Mouse (Mus musculus) urinary bladder, postnatal 10 days (tissue): ENCODE measurements at regions not wholly inside any gene's neighbourhood (a gene's known extent, or its start where the extent isn't known, plus 50 kb on each side); places are given as distances from the start of the nearest gene placed in this dataset.

Experiments
- DNase-seq: peaks from one replicate; pipeline ENCODE4 v3.0.0; 2022; ENCODE audit warnings: low spot score

GRCm38 (mm10) chr2:167782231-167782999, 92.8 kb upstream of the Tmem189 start:
- DNase-seq = no peak

DNA sequence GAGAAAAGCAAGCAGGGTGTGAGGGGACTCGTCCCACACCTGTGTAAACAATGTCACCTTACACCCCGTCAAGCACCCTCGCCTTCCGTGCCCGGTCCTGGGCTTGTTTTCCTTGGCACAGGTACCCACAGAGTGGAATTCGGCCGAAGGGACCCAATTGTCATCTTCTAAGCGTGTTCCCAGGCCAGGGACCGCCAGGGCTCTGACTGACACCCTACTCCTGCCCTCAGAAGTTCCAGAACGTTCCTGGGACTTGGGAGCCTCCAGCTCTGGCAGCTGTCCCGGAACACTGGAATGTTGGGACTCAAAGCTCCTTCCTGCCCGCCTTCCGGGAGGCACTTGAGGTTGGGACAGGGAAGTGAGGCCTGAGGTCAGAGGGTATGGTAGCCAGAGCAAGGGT, 91.9 kb upstream of the Tmem189 start:
- DNase-seq = no peak

GRCm38 (mm10) chr2:167778691-167779090, 89.1 kb upstream of the Tmem189 start:
- DNase-seq = no peak

GRCm38 (mm10) chr2:167778271-167778670, 88.6 kb upstream of the Tmem189 start:
- DNase-seq = no peak

DNA sequence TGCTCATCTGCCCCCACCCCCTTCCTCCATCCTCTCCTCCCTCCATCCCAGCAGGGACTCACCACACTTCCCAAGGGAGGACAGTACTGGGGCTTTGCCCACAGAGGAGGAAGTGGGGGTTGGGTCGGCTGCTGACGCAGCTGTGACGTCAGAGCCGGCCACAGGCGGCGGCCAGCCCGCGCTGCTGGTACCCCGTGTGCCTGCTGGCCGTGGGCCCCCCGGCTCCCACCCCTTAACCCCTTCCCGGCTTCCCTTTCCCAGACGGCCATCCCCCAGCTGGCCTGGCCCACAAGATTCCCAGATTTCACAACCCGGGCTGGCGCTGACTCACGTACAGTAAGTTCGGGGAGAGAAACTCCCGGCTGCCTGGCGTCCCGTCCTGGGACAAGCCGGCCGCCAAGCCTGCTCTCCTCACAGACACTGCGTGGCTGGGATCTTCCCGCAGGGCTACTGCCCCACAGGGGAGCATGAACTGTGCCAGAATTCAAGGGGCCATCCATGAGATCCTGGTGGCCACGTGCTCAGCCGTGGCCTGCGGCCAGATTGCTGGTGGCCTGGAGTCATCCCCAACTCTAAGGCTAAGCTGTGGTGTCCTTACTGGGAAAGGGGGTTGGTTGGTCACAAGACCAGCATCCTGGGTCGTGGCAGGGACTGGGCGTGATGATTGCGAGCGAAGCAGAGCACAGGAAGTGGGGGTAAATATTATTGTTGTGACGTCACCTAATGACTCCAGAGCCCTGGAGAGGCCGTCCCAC, 87.9 kb upstream of the Tmem189 start:
- peak; percentile 57 for DNase-seq

DNA sequence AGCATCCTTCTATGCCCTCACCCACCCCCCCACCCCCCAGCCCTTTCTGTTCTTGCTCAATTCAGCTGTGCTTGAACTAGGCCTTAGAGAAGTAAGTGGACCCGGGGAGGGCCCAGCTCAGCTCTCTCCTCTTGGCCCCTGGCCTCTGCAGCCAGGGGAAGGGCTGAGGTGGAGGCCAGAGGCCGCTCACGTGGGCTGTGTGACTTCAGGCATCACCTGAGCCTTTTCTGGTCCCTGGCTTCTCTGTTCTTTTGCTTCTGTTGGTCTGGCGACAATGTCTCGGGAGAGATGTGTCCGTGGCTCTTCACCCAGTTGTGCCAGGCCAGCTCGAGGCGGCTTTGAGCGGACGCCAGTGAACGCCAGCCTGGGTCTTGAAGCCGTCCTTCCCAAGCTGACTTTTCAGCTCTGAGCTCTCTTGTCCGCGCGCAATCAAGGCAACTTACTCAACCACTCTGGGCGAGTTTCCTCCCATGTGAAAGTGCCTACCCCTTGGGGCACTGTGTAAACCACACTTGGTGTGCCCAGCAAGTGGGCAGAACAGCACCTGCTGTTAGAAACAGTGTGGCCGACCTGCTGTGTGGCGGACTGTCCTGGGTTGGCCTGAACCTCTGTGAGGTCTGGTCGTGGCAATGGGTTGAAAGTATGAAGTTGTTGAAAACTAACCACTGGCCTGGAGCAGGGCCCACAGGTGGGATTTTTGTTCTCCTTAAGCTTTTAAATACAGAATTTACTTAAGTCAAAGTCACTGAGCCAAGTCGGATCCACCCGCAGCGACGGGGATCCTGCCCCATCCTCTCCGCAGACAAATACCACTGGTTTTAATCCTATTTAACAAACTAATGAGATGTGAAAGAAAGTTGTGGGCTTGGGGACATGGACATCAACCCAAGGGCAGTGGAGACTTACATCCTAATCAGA, 86.9 kb upstream of the Tmem189 start:
- no peak for DNase-seq

DNA sequence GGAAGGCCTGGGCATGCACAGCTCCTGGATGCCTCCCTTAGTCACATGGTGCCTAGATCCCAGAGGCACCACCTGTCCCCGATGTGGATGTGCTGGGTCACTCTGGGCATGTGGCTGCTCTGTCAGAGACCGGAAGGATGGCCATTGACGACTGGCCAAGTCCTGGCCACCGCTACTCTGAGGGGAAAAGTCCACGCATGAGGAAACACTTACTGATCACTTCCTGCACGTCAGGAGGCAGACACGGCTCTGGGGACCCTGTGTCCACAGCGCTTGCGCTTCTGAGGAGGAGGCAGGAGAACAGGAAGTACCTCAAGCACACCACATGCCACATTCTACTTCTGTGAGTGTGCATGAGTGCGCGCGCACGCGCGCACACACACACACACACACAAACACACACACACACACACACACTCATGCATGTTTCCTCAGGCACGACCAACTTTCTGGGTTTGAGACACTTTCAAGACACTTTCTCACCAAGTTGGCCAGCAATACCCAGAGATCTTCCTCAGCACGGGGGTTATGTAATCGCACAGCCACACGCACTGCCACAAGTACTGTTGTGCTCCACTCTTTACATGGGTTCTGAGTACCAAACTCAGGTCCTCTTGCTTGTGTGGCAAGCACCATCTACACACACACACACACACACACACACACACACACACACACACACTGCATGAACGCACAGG, 85.7 kb upstream of the Tmem189 start:
- DNase-seq = no peak

DNA sequence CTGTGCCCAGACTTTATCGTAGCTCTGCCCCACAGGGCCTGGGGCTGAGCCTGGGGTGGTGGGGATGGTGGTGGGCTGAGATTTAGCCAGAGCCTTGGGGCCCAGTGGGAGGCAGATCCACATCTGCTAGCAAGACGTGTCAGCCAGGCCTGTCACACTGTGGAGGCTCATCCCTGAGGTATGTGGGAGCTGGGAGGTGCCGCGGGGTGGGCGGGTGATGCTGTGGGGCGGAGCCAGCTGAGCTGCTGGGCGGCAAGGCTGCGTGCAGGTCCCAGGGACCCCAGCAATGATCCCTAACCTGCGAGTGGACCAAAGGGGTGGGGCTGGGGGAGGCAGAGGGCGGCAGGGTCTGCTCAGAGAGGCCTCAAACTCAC, 85.2 kb upstream of the Tmem189 start:
- DNase-seq = no peak

- DNase-seq = no peak
Observed at GRCm38 (mm10) chr2:167774166-167774805, 84.7 kb upstream of the Tmem189 start.

DNA sequence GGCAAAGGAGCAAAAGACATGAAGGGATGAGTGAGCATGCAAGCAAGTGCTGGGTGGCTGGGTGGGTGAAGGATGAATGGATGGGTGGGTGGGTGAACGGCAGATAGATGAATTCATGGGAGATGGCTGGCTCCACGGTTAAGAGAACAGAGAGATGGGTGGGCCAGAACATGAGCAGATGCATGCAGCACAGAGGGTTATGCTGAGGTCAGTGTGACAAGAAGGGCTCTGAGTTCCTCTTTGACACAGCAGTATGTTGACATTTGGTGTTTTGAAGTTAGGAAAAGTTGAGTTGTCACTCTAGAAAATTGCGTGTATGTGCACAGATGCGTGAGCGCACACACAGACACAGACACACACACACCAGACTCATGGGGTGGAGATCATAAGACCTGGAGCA, 83.2 kb upstream of the Tmem189 start:
- no peak for DNase-seq

- no peak for DNase-seq
Observed at GRCm38 (mm10) chr2:167767962-167768361, 78.3 kb upstream of the Tmem189 start.

DNA sequence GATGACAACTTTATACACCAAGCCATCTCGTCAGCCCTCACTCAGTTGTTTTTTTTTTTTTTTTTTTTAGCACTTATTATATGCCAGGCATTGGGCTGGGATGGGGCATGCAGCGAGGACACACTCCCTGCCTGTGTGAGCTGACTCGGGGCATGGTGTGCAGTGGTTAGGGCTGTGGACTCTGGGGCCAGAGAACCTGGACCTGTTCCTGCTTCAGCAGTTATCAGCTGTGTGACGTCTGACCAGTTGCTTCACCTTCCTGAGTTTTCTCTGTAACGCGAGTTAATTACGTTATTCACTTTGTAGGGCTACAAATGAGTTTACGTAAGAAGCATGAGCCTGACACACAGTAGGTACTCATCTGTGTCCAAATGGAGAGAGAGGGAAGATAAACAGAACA, 77.7 kb upstream of the Tmem189 start:
- DNase-seq = no peak

DNA sequence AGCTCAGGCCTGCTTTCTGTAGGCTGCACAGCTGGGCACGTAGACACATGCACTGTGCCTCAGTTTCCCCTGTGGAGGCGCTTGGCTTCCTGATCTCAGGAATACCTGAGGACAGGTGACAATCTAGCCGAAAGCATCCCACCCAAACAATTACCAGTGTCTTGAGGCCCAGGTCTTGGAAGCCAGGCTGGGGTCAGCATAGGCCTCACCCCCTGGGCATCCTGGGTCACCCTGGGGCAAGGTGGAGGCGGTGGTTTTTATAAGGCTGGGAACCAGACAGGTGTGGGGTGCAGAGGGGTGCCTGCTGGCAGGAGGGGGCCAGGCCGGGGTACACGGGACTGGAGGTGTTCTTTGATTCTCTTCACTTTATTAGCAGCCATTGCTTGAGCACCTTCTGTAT, 76.2 kb upstream of the Tmem189 start:
- DNase-seq = no peak

DNA sequence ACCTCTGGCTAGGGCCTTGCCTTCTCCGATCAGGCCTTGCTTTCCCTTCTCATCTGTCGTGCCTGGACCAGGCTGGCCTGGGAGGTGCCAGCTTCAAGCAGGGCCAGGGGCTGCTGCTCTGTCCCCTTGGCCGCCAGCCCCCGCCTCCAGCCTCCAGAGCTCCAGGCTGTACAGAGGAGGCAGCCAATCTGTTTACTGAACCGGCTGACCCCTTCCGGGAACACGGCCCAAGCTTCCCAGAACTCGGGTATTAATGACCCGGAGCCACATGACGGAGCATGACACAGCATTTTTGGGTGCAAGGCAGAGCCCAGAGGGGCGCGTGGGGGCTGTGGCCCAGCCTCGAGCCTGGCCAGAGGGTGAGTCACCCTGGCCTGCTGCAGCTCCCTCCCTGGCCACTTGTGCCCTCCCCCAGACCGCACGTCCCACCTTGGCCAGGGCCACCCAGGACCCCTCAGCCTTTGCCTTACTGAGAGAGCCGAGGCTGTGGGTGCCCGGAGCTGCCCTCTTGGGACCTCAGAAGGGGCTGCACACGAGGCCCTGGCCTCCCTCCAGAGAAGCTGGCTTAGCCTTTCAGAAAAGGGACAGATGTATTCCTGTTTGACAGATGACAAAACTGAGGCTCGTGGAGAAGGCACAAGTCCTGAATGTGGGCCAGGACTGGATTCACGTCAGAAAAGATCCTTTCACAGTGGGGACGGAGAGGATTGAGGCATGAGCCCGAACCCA, 75.6 kb upstream of the Tmem189 start:
- DNase-seq = peak; percentile 50

- DNase-seq = no peak
Observed at GRCm38 (mm10) chr2:167763891-167764410, 74.3 kb upstream of the Tmem189 start.

DNA sequence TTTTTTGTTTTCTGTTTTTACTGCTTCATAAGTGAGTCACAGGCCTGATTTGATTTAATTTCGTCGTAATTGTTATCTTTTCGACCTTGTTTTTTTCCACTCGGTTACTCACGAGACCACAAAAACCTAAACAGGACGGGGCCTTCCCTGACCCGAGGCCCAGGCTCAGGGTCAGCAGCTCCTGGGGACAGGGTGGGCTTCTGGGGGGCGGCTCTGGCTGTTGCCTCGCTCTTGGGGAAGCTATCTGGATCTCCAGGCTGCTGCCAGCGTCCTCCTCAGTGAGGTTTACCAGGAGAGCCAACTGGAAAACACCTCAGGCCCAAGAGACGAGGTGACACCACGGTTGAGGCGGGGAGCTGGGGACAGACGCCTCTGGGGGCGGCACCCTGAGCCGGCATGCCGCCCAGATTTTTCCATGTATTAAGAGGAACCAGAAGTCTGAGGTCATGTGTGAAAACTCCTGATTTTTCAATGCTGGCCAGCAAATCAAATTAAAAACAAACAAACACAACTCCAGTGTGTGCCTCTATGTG, 71.8 kb upstream of the Tmem189 start:
- no peak for DNase-seq

DNA sequence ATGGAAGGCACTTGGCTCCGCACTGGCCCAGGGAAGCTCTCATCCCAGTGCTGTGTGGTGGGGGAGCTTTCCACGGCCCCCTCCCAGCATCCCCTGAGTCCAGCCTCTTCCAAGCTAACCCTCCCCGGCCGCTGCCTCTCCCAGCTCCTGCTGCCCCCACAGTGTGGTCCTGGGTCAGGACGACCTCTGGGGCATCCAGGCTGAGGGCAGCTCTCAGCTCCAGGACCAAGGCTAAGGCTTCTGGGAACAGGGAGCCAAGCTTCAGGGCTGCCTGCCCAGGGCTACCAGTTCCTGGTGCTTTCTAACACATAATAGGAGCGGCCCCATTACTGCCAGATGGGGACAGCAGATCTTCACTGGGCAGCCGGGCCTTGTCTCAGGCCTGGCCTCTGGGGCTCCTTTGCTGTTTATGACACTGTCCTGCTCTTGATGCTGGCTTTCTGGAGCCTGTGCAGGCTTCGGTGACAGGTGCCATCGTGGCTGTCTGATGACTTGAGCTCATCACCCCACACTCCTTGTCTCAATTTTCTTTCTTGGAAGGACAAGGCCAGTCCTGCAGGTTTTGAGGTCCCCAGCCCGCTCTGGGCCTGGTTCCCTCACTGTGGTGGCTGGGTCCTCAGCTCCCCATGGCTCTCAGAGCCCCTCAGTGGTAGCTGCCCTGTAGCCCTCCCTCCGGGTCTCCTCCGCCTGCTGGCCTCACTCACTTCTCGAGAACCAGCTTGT, 71.2 kb upstream of the Tmem189 start:
- no peak for DNase-seq

DNA sequence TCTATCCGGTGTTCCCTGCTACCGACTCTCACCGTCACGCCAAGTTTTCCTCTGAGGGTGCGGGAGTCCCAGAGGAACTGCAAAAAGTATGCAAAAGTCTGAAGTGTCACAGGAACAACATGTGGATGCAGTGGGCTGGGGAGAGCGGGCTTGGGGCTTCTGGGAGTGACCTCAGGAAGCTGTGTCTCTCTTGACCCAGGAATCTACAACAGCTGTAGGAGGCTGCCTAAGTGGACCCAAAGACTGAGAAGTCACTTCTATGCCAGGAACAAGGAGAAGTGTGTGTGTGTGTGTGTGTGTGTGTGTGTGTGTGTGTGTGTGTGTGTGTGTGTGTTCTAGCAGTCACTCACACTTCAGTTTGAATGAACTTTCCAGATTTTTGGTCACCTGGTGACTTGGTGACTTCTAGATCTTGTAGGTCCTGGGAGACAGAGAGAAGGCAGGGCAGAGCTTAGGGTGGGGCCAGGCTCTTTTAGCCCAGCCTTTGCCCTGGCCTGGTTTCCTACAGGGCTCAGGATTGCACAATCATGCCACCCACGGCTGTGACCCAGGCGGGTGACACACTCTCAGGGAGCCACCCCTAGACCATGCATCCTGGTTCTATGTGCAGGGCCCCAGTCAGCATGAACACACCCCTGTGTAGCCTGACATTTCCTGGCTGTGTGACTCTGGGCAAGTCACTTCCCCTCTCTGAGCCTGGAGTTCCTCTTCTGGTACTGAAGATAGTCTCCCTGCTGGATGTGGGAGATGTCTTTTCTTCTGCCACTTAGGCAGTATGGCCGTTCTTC, 70.2 kb upstream of the Tmem189 start:
- DNase-seq = no peak
